Mouse (Mus musculus): ENCODE measurements at regions not wholly inside any gene's neighbourhood (a gene's known extent, or its start where the extent isn't known, plus 50 kb on each side); places are given as distances from the start of the nearest gene placed in this dataset.

DNA sequence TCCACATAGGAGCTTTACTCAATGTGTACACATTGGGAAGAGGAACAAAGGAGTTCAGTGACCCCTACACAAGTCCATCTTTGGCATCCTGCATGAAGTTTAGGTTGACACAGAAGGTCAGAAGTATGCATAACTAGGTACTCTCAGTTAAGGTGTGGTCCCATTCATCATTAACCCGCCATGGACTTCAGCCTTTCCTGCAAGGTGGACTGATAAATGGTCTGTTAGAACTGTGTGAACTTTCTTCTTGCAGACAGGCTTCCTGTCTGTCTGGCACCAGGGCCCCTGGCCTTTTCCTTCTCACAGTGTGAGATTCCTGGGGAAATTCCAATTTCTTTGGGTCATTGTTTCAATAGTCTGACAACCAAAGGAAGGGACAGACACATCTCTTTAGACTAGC is 121.5 kb upstream of the Egfl6 start:
- no peak for TF ChIP-seq CTCF (conservative IDR thresholded peaks at IDR 0.05; ENCODE audit: low read length)
- no peak for TF ChIP-seq NANOG (IDR thresholded peaks at IDR 0.05; ENCODE audit: borderline replicate concordance, low read length)

Measured in E14TG2a.4 (cell line).